Mouse (Mus musculus) liver, embryonic 11.5 days (tissue): Measurements from ENCODE around the gene L3mbtl1. TPM values are rescaled to one million over a fixed set of nuclear protein-coding genes. Genes with fewer than 3 reads are reported as not detected.

Source experiments
- ATAC-seq: fragments of 200-750 bp; cut with Nextera tagmentation; replicated peaks from 2 replicates; pipeline ENCODE4 v1.8.0; 2017; ENCODE audit warnings: moderate number of reproducible peaks, mild to moderate bottlenecking, moderate TSS enrichment, moderate library complexity; ENCODE audit not compliant: low FRiP score
- DNase-seq: peaks from one replicate; pipeline ENCODE4 v3.0.0-alpha.2; 2017; ENCODE audit warnings: low spot score
- H3K27ac ChIP-seq: fragments of 300-500 bp; sonication (generic); 2 replicates; pipeline ENCODE4 v1.5.1; 2014; ENCODE audit warnings: mild to moderate bottlenecking, low read depth, low read length, control low read depth
- H3K27me3 ChIP-seq: fragments of 300-500 bp; sonication (generic); replicated peaks from 2 replicates; pipeline ENCODE4 v1.6.1; 2014; ENCODE audit warnings: low read length, mixed read lengths; ENCODE audit not compliant: control insufficient read depth, insufficient read depth
- H3K36me3 ChIP-seq: fragments of 300-500 bp; sonication (generic); 2 replicates; pipeline ENCODE4 v1.6.1; 2014; ENCODE audit warnings: mild to moderate bottlenecking, low read length, moderate library complexity, mixed read lengths; ENCODE audit not compliant: control insufficient read depth, insufficient read depth
- H3K4me1 ChIP-seq: fragments of 300-500 bp; sonication (generic); replicated peaks from 2 replicates; pipeline ENCODE4 v1.6.1; 2014; ENCODE audit warnings: low read length, mixed read lengths; ENCODE audit not compliant: control insufficient read depth, insufficient read depth
- H3K4me2 ChIP-seq: fragments of 300-500 bp; sonication (generic); 2 replicates; pipeline ENCODE4 v1.6.1; 2014; ENCODE audit warnings: mild to moderate bottlenecking, control low read depth, moderate library complexity
- H3K4me3 ChIP-seq: fragments of 300-500 bp; sonication (generic); 2 replicates; pipeline ENCODE4 v1.5.1; 2014; ENCODE audit warnings: low read depth, low read length, control low read depth
- H3K9ac ChIP-seq: fragments of 300-500 bp; sonication (generic); 2 replicates; pipeline ENCODE4 v1.6.1; 2014; ENCODE audit warnings: low read depth, low read length, control low read depth
- H3K9me3 ChIP-seq: fragments of 300-500 bp; sonication (generic); 2 replicates; pipeline ENCODE4 v1.6.1; 2016; ENCODE audit warnings: low read length, inconsistent platforms, mixed read lengths; ENCODE audit not compliant: control insufficient read depth
- WGBS: fragments of 180-500 bp; shearing (Covaris S2); extraction: QIAGEN DNeasy Blood & Tissue Kit; methylation state at CpG from one replicate; pipeline ENCODE4 v1.1.7; 2014; 5-methylcytosine and 5-hydroxymethylcytosine counted together
- polyA plus RNA-seq: library from polyadenylated mRNA; unstranded; fragments of >200 nt; fragmentation: Nextera tagmentation; extraction: Ambion mirVana; gene quantifications from 2 replicates; pipeline ENCODE4 v1.2.1, GENCODE M21; 2014

L3mbtl1 gene
- polyA plus RNA-seq, 1 experiment from 2014 or later, result 0.05 TPM

DNA sequence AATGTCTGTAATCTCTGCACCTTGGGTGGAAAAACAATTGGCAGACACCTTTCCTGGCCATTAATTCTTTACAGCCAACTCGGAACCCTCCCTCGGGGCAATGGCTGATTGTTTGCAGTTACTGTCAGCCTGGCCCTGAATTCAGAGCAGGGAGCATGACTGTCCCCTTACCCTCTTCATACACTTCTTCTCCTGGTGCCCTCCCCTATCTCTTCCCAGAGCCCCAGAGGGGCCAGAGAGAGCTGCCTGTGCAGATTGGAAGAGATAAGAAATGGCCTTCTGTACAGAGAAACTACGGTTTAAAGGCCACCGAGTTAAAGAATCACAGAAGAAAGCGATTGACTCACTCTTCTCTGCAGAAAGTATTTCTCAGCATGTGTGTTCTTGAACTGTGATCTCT lies 23.3 kb upstream of the L3mbtl1 start:
- 60% methylated on average over 5 of the region's 5 CpGs for WGBS
- no peaks in the 10 kb centered on the region for H3K4me1 ChIP-seq
- no peak overlapping the region for H3K4me3 ChIP-seq
- ATAC-seq (no peak), DNase-seq (no peak)
- no peaks in the 10 kb centered on the region for H3K36me3 ChIP-seq
- no peaks in the 10 kb centered on the region for H3K9me3 ChIP-seq
- H3K27me3 ChIP-seq, result no peaks in the 10 kb centered on the region
- no peak overlapping the region for H3K27ac ChIP-seq
- no peak overlapping the region for H3K4me2 ChIP-seq
- no peak overlapping the region for H3K9ac ChIP-seq

DNA sequence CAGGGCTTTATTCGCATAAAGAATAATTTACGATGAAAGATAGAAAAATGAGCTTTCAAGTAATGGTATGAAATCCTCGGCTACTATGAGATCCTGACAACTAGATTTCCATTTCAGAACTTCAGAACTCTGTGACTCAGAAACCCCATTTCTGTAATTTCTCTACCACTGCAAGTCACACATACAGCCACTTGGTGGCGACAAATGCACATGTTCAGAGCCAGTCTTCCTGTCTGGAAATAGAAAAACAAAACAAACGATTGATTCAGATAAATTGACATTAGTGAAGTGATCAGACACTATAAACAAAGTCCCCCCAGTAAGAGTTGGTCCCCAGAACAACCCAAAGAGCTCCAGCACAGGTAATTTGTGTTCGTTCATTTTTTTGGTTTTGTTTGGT lies 21.1 kb upstream of the L3mbtl1 start:
- Histone ChIP-seq H3K27ac (no peak overlapping the region), H3K9ac (no peak overlapping the region), H3K4me2 (no peak overlapping the region), H3K36me3 (no peaks in the 10 kb centered on the region), H3K4me3 (no peak overlapping the region), H3K27me3 (no peaks in the 10 kb centered on the region), H3K9me3 (no peaks in the 10 kb centered on the region), H3K4me1 (no peaks in the 10 kb centered on the region)
- 10% methylated on average over 6 of the region's 6 CpGs for WGBS
- ATAC-seq (0 out of 2 replicates have a peak, but pooled peaks have one; percentile 7), DNase-seq (no peak)

DNA sequence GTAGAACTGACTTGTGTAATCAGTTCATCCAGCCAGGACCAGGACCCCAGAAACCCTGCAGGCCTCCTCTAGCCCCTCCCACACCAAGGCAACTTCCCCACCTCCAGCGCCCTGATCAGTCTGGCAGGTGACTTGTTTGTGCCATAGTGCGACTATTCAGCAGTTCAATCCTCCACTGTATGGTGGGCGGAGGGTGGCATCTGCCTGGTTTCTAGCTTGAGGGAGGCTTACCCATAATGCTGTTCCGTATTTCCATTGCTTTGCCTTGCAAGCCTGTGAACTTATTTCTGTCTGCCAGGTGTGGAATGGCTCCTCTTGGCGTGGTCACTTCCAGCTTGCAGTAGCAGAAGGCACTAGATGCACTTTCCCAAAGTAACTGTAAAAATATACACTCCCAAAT lies 20.4 kb upstream of the L3mbtl1 start:
- Histone ChIP-seq H3K9ac (no peak overlapping the region), H3K27me3 (no peaks in the 10 kb centered on the region), H3K36me3 (no peaks in the 10 kb centered on the region), H3K4me3 (no peak overlapping the region), H3K4me2 (no peak overlapping the region), H3K9me3 (no peaks in the 10 kb centered on the region), H3K4me1 (no peaks in the 10 kb centered on the region; the same call in 1 of the 2 replicates), H3K27ac (no peak overlapping the region)
- 66% methylated on average over 5 of the region's 5 CpGs for WGBS
- DNase-seq (no peak), ATAC-seq (0 out of 2 replicates have a peak, but pooled peaks have one; percentile 22)

DNA sequence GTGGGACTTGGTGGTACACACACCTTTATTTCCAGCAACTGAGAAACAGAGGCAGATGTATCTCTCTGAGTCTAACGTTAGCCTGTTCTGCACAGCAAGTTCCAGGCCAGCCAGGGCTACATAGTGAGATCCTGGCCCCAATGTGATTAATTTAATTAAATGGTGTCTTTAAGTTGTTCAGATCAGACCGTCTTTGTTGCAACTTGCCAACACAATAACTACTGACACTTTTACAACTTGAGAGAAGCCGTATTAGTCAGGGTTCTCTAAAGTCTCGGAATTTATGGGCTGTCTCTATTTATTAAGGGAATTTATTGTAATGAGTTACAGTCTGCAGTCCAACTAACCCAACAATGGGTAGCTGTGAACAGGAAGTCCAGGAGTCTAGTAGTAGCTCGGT lies 19.1 kb upstream of the L3mbtl1 start:
- Histone ChIP-seq H3K9ac (no peak overlapping the region), H3K27me3 (no peaks in the 10 kb centered on the region), H3K4me1 (no peaks in the 10 kb centered on the region; the same call in 1 of the 2 replicates), H3K27ac (no peak overlapping the region), H3K4me2 (no peak overlapping the region), H3K4me3 (no peak overlapping the region), H3K36me3 (no peaks in the 10 kb centered on the region), H3K9me3 (no peaks in the 10 kb centered on the region)
- 82% methylated on average over 5 of the region's 5 CpGs for WGBS
- DNase-seq (no peak), ATAC-seq (no peak)

DNA sequence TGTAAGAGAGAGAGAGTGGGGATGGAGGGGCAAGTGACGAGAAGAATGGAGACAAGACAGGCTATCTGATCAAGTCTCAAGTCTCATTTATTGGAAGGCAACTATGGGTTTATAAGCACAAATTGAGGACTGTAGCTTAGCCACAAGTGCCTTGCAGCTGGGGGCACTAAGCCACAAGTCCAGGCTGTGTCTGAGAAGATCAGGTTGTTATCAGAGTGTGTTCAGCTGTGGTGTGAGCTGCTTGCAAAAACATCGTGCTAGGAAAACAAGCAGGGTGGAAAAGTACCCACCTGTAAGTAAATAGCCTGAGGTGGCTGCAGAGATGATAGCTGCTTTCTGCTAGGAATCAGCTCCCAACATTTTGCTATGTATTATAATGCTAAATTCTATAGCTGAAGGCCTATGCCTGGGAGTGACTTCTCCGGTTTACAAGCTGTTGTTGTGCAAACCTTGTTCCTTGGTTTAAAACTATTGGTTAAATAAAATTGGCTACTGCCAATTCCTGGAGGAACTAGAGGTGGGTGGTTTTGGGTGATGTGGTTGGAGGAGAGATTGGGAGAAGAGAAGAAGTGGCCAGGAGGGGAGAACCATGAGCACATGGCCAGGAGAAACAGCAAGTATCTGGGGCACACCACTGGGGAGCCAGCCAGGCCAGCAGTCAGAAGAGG lies 15.2 kb upstream of the L3mbtl1 start:
- H3K36me3 ChIP-seq, result peaks cover 2% of the 10 kb centered on the region; the same call in 1 of the 2 replicates
- DNase-seq (no peak), ATAC-seq (no peak)
- no peaks in the 10 kb centered on the region for H3K9me3 ChIP-seq
- no peaks in the 10 kb centered on the region for H3K27me3 ChIP-seq
- WGBS, result 45% methylated on average over 3 of the region's 3 CpGs
- no peak overlapping the region for H3K4me2 ChIP-seq
- no peak overlapping the region for H3K9ac ChIP-seq
- H3K27ac ChIP-seq, result peak overlapping the region; percentile 19; the same call in 1 of the 2 replicates
- no peak overlapping the region for H3K4me3 ChIP-seq
- H3K4me1 ChIP-seq, result peaks cover 3% of the 10 kb centered on the region

DNA sequence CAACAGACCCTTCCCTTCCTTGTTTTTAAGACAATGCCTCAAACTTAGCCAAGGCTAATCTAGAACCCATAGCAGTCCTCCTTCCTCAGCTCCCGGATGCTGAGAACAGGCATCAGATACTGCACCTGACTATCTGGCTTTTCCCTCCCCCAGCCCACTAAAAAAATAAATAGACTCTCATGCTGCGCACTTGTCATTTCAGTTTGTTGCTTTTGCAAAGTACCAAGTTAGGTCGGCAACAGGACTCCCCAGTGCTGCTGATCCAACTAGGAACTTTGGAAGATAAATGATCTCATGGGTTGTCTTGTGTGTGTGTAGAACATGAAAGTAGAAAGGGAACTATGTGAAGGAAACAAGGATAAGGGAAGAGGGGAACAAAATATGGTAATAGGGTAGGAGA lies 13.6 kb upstream of the L3mbtl1 start:
- peaks cover 15% of the 10 kb centered on the region for H3K36me3 ChIP-seq
- no peak overlapping the region for H3K4me3 ChIP-seq
- ATAC-seq (no peak), DNase-seq (no peak)
- no peaks in the 10 kb centered on the region for H3K27me3 ChIP-seq
- no peak overlapping the region; the same call in 1 of the 2 replicates for H3K9ac ChIP-seq
- H3K4me1 ChIP-seq, result peaks cover 8% of the 10 kb centered on the region
- 56% methylated on average over 3 of the region's 3 CpGs for WGBS
- H3K9me3 ChIP-seq, result no peaks in the 10 kb centered on the region
- H3K27ac ChIP-seq, result no peak overlapping the region
- peak overlapping the region; percentile 90 for H3K4me2 ChIP-seq

DNA sequence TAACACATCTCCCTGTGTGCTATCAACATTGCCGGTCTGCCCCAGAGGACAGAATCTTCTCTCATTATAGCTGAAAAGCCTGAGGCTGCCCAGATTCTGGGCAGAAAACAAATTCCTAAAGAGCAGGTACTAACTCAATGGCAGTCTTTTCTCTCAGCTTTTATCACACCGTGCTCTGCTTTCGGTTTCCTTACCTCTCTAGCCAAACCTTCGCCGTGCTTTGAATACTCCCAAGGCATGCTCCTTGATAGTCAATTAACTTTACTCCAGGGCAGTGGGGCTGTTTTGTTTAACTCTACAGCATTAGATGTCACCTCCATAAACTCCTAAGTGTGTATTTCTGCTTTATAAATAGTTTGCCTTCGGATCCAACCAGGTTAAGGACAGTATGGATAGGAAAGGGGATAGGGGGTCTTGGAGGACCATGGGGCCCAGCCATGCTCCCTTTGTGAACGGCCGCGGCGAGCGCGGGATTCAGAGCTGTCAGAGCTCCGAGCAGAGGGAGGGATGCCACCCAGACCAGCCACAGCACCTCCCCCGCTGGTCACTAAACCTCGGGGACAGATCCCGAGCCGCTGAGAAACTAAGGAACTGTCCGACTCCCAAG lies 12.7 kb upstream of the L3mbtl1 start:
- 2% methylated on average over 18 of the region's 18 CpGs for WGBS
- ATAC-seq (peak; percentile 11), DNase-seq (peak; percentile 85)
- Histone ChIP-seq H3K4me3 (peak overlapping the region; percentile 73), H3K36me3 (peaks cover 21% of the 10 kb centered on the region), H3K4me1 (peaks cover 8% of the 10 kb centered on the region), H3K9me3 (no peaks in the 10 kb centered on the region), H3K27ac (peak overlapping the region; percentile 97), H3K4me2 (peak overlapping the region; percentile 90), H3K9ac (peak overlapping the region; percentile 100), H3K27me3 (no peaks in the 10 kb centered on the region)

DNA sequence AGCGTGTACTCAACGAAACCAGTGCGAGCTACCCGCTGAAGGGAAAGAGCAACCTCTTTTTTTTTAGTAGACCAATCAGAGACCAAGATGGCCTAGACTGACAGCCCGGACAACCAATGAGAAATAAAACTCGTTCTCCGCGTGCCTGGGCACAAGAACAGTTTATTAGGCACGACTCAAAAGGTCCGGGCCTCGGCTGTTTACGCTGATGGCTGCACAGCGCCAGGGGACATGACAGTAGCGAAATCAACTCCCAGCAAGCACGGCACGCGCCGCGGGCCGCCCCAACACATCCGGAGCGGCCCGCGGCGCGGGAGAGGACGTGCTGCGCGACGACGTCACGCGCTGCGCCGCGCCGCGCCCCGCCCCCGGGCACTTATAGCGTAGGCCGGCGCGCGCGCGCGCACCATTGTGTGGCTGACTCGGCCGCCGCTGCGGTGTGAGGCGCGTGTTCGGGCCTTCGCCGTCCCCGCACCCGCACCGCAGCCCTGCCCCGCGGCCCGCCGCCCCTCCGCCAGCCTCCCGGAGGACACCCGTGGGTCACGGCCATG lies 12.1 kb upstream of the L3mbtl1 start, which contains the start of gene Srsf6:
TSS of gene Srsf6 (plus strand) at position 406 of the 551 bp plus-strand sequence.
- no peaks in the 10 kb centered on the region for H3K9me3 ChIP-seq
- H3K27me3 ChIP-seq, result no peaks in the 10 kb centered on the region
- peaks cover 21% of the 10 kb centered on the region for H3K36me3 ChIP-seq
- peak within 1 kb of the TSS; percentile 73 for H3K4me3 ChIP-seq
- H3K27ac ChIP-seq, result peak within 1 kb of the TSS; percentile 97
- DNase-seq (peak; percentile 87), ATAC-seq (peak; percentile 88)
- under 1% methylated on average over 65 of the region's 68 CpGs for WGBS
- H3K4me1 ChIP-seq, result peaks cover 8% of the 10 kb centered on the region
- peak within 1 kb of the TSS; percentile 100 for H3K9ac ChIP-seq
- peak within 1 kb of the TSS; percentile 90 for H3K4me2 ChIP-seq
